Mouse (Mus musculus) cerebellum, adult 2 months (tissue): Measurements from ENCODE around the gene Kcnj14.
A peak's percentile ranks its signal among the peaks of the same experiment; 100 is the strongest.

Source experiments
- CTCF ChIP-seq: fragments of 200-500 bp; IDR thresholded peaks from 2 replicates; pipeline ENCODE4 v1.5.1; 2011; ENCODE audit warnings: low read depth, mild to moderate bottlenecking, control low read depth, low read length, moderate library complexity, borderline replicate concordance; ENCODE audit not compliant: insufficient read depth
- POLR2A ChIP-seq: fragments of 200-500 bp; IDR thresholded peaks from 2 replicates; pipeline ENCODE4 v1.6.1; 2011; ENCODE audit warnings: low read length, control low read depth, borderline replicate concordance; ENCODE audit not compliant: insufficient read depth

DNA sequence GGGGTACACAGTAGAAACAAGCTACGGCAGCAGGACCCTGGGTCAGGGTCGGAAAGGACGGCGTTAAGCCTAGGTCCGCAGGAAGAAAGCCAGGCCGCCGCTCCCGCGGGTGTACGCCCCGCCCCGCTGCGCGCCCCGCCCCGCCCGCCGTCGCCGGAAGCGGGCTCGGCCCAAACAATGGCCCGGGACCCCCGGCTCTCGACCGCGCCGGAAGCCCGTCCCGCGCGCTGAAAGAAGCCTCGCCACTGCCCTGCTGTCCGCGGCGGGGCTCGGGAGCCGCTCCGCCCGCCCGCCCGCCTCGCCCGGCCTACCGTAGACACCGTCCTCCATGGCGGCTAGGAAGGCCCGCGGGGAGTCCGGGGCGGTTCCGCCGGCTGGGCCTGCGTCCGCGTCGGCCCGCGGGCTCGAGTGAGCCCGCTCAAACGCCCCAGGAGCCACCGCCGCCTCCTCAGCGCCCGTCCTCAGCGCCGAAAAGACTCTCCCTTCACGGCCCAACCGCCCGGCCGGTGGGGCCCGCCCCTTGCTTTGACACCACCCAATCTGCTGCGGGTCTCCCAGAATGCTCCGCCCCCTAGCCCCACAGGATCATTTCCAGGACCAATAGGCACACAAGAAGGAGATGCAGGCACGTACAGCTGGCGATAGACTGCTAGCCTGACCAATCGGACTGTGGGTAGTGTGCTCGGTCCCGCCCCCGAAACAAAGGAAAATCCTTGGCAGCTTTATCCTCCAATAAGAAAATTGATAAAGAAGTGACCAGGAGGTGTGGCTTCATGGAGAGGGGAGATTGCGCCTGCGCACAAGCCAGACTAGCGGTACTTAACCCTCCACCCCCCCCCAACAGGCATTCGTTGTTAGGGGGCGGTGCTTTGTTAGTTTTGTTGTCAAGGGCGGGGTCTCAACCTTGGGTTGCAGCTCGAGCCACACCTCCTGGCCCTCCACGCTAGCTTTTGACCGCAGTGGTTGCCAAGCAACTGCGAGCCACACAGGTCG lies 10.5 kb downstream of the Kcnj14 start, which contains the start of gene Cyth2:
- TF ChIP-seq POLR2A (peak; percentile 80), CTCF (no peak)
